Mouse (Mus musculus): Measurements from ENCODE around the gene Fam83f.

Gene Fam83f

DNA sequence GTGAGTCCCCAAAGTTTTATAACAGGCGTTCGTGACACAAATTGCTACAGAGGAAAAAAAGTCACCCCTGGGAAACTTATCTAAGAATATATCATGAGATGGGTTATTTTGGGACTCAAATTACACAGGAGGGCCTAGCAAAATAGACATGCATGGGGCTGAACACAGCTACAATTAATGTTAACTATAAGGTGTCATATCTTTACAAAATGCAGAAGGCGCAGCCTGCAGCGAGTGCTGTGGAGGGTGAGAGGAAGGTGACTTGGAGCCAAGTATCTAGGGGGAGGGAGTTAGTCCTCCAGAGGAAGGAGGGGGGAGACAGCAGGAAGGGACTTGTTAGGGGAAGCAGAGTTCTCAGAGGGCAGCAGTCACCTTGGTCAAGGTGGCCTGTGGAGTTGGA, 7.2 kb upstream of the Fam83f start:
- DNase-seq (ENCODE audit: low read depth, low spot score): no peak

DNA sequence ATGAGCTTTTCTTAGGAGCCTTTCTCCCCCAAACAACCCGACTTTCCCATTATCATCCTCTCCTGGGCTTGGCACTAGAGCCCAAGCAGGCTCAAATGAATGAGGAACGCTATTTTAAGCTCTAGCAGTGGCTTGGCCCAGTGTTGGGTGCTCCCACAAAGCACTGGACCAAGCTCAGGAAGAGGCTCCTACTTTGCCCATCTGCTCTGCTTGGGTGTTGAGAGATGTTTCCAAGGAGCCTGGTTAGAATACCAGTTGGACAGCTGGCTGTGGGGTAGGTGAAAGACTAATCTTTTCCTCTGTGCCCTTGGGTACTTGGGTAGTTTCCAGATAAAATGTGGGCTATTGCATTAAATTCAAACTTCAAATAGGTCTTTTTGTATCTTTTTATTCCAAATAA, 1.2 kb downstream of the Fam83f start:
- DNase-seq (ENCODE audit: low read depth, low spot score): no peak

DNA sequence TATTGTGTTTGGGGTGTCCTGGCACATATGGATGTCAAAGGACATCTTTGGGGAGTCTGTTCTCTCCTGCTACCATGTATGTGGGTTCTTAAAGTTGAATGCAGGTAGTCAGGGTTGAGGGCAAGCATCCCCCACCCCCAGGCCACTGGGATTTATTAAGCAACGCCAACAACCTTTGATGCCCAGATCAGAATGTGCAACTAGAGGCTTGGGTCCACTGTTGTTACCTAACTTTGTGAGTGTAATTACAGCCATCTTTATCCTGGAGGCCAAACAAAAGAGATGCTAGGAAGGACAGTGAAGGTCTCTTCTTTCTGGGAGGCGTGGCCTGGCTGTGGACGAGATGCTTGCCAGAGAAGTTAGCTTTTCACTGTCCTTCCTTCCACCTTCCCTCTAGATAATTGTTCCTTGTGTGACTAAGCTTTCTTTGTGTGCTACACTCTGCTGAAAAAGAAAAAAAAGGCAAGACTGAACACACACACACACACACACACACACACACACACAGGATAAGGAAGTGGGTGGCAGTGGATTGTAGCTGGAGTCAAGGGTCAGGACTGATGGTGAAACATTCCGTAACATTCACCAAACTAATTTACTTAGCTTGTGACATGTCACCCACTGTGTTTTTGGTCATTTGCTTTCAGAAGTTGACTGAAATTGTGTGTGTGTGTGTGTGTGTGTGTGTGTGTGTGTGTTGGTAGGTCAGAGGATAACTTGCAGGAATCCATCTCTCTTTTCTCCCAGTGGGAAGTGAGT, 1.9 kb downstream of the Fam83f start:
- no peak for DNase-seq (ENCODE audit: low read depth, low spot score)

DNA sequence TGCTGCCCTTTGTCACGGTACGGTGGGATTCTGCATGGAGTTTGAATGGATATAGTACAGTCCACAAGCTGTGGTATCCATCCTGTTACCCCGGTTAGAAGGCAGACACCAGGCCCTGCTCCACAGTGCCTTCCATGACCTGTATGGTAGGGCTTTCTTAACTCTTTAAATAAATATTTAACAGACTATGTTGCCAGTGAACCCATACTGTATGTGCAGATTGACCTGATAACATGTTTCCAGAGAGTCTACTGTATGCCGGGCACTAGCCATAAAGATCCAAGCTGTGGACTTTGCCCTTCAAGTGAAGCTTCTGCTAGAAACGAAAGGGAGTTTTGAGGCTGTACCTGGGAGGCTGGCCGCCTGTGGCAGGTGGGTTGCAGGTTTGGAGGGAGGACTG, 3.1 kb downstream of the Fam83f start:
- no peak for DNase-seq (ENCODE audit: low read depth, low spot score)

GRCm38 (mm10) chr15:80679515-80680215, 8.0 kb downstream of the Fam83f start:
- no peak for DNase-seq (ENCODE audit: low read depth, low spot score)

GRCm38 (mm10) chr15:80680347-80681030, 8.8 kb downstream of the Fam83f start:
- no peak for DNase-seq (ENCODE audit: low read depth, low spot score)

DNA sequence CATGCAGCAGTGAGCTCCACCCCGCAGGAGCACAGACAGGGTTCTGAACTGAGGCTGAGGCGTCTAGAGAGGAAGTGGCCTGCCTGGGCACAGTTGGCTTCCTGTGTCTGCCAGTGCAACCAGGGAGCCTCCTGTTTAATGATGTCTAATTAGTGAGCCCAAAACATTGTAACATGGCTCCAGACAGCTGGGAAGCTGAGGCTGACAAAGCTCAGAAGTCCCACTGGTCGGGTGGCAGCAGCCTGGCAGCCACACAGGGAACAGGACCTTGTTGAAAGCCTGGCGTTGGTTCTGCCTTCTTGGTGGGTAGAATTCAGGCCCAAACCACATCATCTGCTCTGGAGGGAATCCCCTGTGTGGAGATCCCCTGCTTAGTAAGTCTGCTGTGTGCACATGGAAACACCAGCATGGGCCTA, 9.8 kb downstream of the Fam83f start:
- no peak for DNase-seq (ENCODE audit: low read depth, low spot score)

- DNase-seq (ENCODE audit: low read depth, low spot score): no peak
Observed at GRCm38 (mm10) chr15:80682343-80682742, 10.7 kb downstream of the Fam83f start.

GRCm38 (mm10) chr15:80683151-80683550, 11.5 kb downstream of the Fam83f start:
- DNase-seq (ENCODE audit: low read depth, low spot score): no peak

GRCm38 (mm10) chr15:80683990-80684389, 12.3 kb downstream of the Fam83f start:
- DNase-seq (ENCODE audit: low read depth, low spot score): no peak

- no peak for DNase-seq (ENCODE audit: low read depth, low spot score)
Observed at GRCm38 (mm10) chr15:80684786-80685602, 13.3 kb downstream of the Fam83f start.

- no peak for DNase-seq (ENCODE audit: low read depth, low spot score)
Observed at GRCm38 (mm10) chr15:80685603-80685895, 13.9 kb downstream of the Fam83f start.

- no peak for DNase-seq (ENCODE audit: low read depth, low spot score)
Observed at GRCm38 (mm10) chr15:80688536-80688935, 16.9 kb downstream of the Fam83f start.

- no peak for DNase-seq (ENCODE audit: low read depth, low spot score)
Observed at GRCm38 (mm10) chr15:80693492-80693891, 21.8 kb downstream of the Fam83f start.

DNA sequence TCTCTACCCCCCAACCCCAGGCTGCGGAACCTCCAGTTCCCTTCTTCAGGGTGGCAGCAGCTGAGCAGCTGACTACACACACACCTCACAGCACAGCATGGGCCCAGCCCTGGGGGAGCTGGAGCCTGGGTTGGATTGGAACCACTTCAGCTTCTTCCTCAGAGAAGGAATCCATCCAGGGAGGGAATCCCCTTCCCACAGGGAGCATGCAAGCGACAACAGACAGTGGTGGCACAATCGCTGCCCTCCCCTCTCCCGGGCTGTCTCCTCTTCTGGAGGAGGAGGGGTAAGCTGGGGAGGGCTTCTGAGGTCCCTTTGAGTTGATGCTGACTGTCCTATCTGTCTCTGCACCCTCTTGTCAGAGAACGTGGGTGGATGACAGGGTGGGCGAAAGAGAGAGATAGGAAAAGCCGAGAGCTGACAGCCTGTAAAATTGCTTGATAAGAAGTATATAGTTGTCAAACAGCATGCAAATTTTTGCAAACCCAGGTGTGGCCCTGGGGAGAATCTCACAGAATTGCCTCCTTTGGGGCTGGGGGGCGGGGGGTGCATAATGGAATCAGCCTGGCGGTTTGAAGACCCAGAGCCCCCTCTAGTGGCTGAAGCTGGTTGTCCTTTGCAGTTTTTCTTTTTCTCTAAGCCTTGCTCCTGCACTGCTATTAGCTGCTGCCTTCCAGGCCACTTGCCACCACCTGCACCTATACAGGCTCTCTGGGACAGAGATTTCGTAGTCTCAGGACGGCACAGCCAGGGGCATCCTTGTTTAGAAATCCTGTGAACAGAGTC, 22.7 kb downstream of the Fam83f start:
- DNase-seq (ENCODE audit: low read depth, low spot score): peak; percentile 44

- no peak for DNase-seq (ENCODE audit: low read depth, low spot score)
Observed at GRCm38 (mm10) chr15:80697564-80697963, 25.9 kb downstream of the Fam83f start.

- DNase-seq (ENCODE audit: low read depth, low spot score): no peak
Observed at GRCm38 (mm10) chr15:80701481-80702257, 30.0 kb downstream of the Fam83f start.

DNA sequence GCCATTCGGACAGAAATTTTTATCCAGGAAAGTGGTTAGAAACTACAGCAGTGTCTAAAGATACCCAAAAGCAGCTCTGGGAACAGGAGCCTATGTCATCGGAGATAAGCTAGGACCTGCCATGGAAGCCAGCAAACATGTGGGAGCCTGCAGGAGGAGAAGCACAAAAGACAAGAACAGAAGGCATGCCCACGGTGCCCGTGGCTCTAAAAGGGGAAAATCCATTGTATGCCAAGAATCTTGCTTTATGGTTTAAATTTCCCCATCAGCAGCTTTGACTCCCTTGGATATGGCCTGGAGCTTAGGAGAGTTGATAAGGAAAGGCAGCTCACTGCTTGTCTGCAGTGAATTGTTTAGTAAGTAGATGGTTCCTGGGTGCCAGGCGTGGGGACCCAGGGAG, 31.3 kb downstream of the Fam83f start:
- DNase-seq (ENCODE audit: low read depth, low spot score): no peak

DNA sequence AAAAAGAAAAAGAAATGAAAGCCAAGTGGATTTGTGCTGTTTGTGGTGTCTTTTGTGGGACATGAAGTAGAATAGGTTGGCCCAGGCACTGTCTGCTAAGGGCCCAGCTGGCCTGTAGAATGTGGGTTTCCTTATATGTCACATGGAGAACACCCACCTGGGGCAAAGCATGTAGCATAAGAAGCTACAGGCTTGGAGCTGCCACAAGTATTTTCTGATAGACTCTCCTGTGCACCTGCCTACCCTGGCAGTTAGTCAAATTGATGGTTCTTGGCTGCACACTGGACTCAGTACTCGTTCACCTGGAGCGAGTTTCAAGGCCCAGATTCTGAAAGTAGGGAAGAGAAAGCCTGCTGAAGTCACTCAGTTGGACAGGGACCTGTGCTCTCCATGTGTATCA, 31.8 kb downstream of the Fam83f start:
- DNase-seq (ENCODE audit: low read depth, low spot score): no peak

DNA sequence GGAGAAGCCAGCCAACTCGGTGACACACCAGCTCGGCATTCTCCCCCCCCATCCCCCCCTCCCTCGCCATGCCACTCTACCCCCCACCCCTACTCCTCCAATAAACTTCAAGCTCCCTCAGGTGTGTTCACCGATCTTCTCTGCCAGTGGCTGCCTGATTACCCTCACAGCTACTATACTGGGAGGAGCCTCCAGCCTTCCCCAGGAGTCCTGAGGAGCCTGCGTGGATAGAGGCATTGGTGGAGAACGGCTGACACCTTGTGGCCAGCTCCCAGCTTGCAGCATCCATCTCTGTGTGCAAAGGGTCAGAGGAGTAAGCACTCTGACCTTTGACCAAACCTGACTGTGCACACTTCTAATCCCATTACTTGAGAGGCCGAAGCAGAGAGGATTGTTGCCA, 32.6 kb downstream of the Fam83f start:
- DNase-seq (ENCODE audit: low read depth, low spot score): peak; percentile 92

Data from ES-CJ7 (cell line).